Mouse (Mus musculus): ENCODE data around the gene Stom.

GRCm38 (mm10) chr2:35265775-35266174, 71.0 kb downstream of the Stom start:
- TF ChIP-seq ZNF384 (IDR thresholded peaks at IDR 0.05; ENCODE audit: low read depth, low read length) (no peak), HCFC1 (IDR thresholded peaks at IDR 0.05; ENCODE audit: borderline replicate concordance, insufficient read depth, low read length) (no peak), MAFK (IDR thresholded peaks at IDR 0.05; ENCODE audit: insufficient read depth, low read depth, low read length) (no peak), ZC3H11A (IDR thresholded peaks at IDR 0.05; ENCODE audit: borderline replicate concordance, low read depth, low read length) (no peak)
